Mouse (Mus musculus) lung, adult 2 months (tissue): ENCODE results near the gene Tpx2.

Source experiments
- CTCF ChIP-seq: fragments of 200-500 bp; IDR thresholded peaks from 2 replicates; pipeline ENCODE4 v1.5.1; 2011; ENCODE audit warnings: mild to moderate bottlenecking, low read length, control low read depth; ENCODE audit not compliant: insufficient read depth
- POLR2A ChIP-seq: fragments of 200-500 bp; IDR thresholded peaks from 2 replicates; pipeline ENCODE4 v1.6.1; 2011; ENCODE audit warnings: low read depth, mild to moderate bottlenecking, control low read depth, low read length, borderline replicate concordance; ENCODE audit errors: extremely low read depth

- no peak for TF ChIP-seq CTCF
- TF ChIP-seq POLR2A = no peak
These were observed 41.0 kb downstream of the Tpx2 start for GRCm38 (mm10) chr2:152888774-152889173.
